Mouse (Mus musculus) ES-Bruce4 (cell line): ENCODE measurements around the gene Jmjd6.

Experiments used
- CTCF ChIP-seq: IDR thresholded peaks from one replicate; pipeline ENCODE4 v1.8.1; 2011; ENCODE audit warnings: low read depth, low read length
- EP300 ChIP-seq: IDR thresholded peaks from 2 replicates; pipeline ENCODE4 v1.6.1; 2011; ENCODE audit warnings: low read depth, low read length; ENCODE audit not compliant: insufficient read depth
- POLR2A ChIP-seq: IDR thresholded peaks from one replicate; pipeline ENCODE4 v1.8.1; 2011; ENCODE audit warnings: low read length; ENCODE audit not compliant: insufficient read depth

GRCm38 (mm10) chr11:116839601-116840000 is 3.6 kb downstream of the Jmjd6 start:
- TF ChIP-seq POLR2A (no peak), CTCF (no peak), EP300 (no peak)
